Mouse (Mus musculus): ENCODE results near the gene Tnni2. TPM values are rescaled to one million over a fixed set of nuclear protein-coding genes. Genes with fewer than 3 reads are reported as not detected.

Tnni2 gene
- total and polyA plus RNA-seq, 2 experiments from 2014 or later: 8.9 TPM; not detected in 1

GRCm38 (mm10) chr7:142459299-142459691, 17.7 kb downstream of the Tnni2 start:
- no peaks in the 10 kb centered on the region for H3K9me3 ChIP-seq (replicated peaks; ENCODE audit: control insufficient read depth, low read length)
- peak overlapping the region; percentile 97 for H3K27ac ChIP-seq (ENCODE audit: low read depth)
- peaks cover 67% of the 10 kb centered on the region for H3K4me1 ChIP-seq (ENCODE audit: control insufficient read depth, insufficient read depth)
- DNase-seq (ENCODE audit: low spot score) (peak; percentile 86), ATAC-seq (ENCODE audit: insufficient read depth, low read depth) (peak; percentile 80)
- no peak for TF ChIP-seq CTCF (IDR thresholded peaks at IDR 0.05; ENCODE audit: low read depth)
- TF ChIP-seq EP300 (IDR thresholded peaks at IDR 0.05; ENCODE audit: low read depth): peak; percentile 97
- H3K36me3 ChIP-seq (replicated peaks; ENCODE audit: control insufficient read depth, insufficient read depth, low read length): no peaks in the 10 kb centered on the region
- H3K4me3 ChIP-seq (ENCODE audit: low read depth, low read length): no peak overlapping the region
- H3K27me3 ChIP-seq (ENCODE audit: control insufficient read depth, insufficient read depth, low read length): no peaks in the 10 kb centered on the region
- WGBS: 29% methylated on average over 2 of the region's 2 CpGs
- H3K9ac ChIP-seq (replicated peaks; ENCODE audit: low read depth, low read length): no peak overlapping the region
- H3K4me2 ChIP-seq (ENCODE audit: low read depth, low read length): no peak overlapping the region

GRCm38 (mm10) chr7:142460636-142461077, 19.0 kb downstream of the Tnni2 start, which contains the start of gene Lsp1:
Gene Lsp1, plus strand, starts transcription at chr7:142460809.
- H3K4me2 ChIP-seq (ENCODE audit: low read depth, low read length): peak within 1 kb of the TSS; percentile 37; the same call in 1 of the 2 replicates
- no peaks in the 10 kb centered on the region for H3K36me3 ChIP-seq (replicated peaks; ENCODE audit: control insufficient read depth, insufficient read depth, low read length)
- H3K9ac ChIP-seq (replicated peaks; ENCODE audit: low read depth, low read length): peak within 1 kb of the TSS; percentile 30; the same call in 1 of the 2 replicates
- H3K27me3 ChIP-seq (ENCODE audit: control insufficient read depth, insufficient read depth, low read length): no peaks in the 10 kb centered on the region
- H3K9me3 ChIP-seq (replicated peaks; ENCODE audit: control insufficient read depth, low read length): no peaks in the 10 kb centered on the region
- no peak for DNase-seq (ENCODE audit: low spot score)
- no peak for TF ChIP-seq EP300 (IDR thresholded peaks at IDR 0.05; ENCODE audit: low read depth)
- TF ChIP-seq CTCF (IDR thresholded peaks at IDR 0.05; ENCODE audit: low read depth): no peak
- ATAC-seq (ENCODE audit: insufficient read depth, low read depth): no peak
- peaks cover 67% of the 10 kb centered on the region for H3K4me1 ChIP-seq (ENCODE audit: control insufficient read depth, insufficient read depth)
- WGBS: 89% methylated on average over 7 of the region's 7 CpGs
- H3K4me3 ChIP-seq (ENCODE audit: low read depth, low read length): peak within 1 kb of the TSS; percentile 23; the same call in 1 of the 2 replicates
- peak within 1 kb of the TSS; percentile 97 for H3K27ac ChIP-seq (ENCODE audit: low read depth)

GRCm38 (mm10) chr7:142461446-142461845, 19.8 kb downstream of the Tnni2 start:
- DNase-seq (ENCODE audit: low spot score): no peak
- TF ChIP-seq EP300 (IDR thresholded peaks at IDR 0.05; ENCODE audit: low read depth) (no peak), CTCF (IDR thresholded peaks at IDR 0.05; ENCODE audit: low read depth) (no peak)
- Histone ChIP-seq H3K27me3 (ENCODE audit: control insufficient read depth, insufficient read depth, low read length) (no peaks in the 10 kb centered on the region), H3K4me1 (ENCODE audit: control insufficient read depth, insufficient read depth) (peaks cover 60% of the 10 kb centered on the region), H3K36me3 (replicated peaks; ENCODE audit: control insufficient read depth, insufficient read depth, low read length) (no peaks in the 10 kb centered on the region), H3K4me2 (ENCODE audit: low read depth, low read length) (peak overlapping the region; percentile 37; the same call in 1 of the 2 replicates), H3K27ac (ENCODE audit: low read depth) (peak overlapping the region; percentile 97; the same call in 1 of the 2 replicates), H3K9ac (replicated peaks; ENCODE audit: low read depth, low read length) (peak overlapping the region; percentile 30; the same call in 1 of the 2 replicates), H3K9me3 (replicated peaks; ENCODE audit: control insufficient read depth, low read length) (no peaks in the 10 kb centered on the region), H3K4me3 (ENCODE audit: low read depth, low read length) (peak overlapping the region; percentile 23; the same call in 1 of the 2 replicates)
- no peak for ATAC-seq (ENCODE audit: insufficient read depth, low read depth)
- WGBS: 86% methylated on average over 2 of the region's 2 CpGs

- WGBS: 57% methylated on average over 6 of the region's 6 CpGs
Observed at GRCm38 (mm10) chr7:142462190-142462589, 20.6 kb downstream of the Tnni2 start.

GRCm38 (mm10) chr7:142462594-142463078, 21.0 kb downstream of the Tnni2 start:
- 70% methylated on average over 4 of the region's 4 CpGs for WGBS
- DNase-seq (ENCODE audit: low spot score) (no peak), ATAC-seq (ENCODE audit: insufficient read depth, low read depth) (no peak)
- Histone ChIP-seq H3K27ac (ENCODE audit: low read depth) (peak overlapping the region; percentile 64), H3K4me1 (ENCODE audit: control insufficient read depth, insufficient read depth) (peaks cover 48% of the 10 kb centered on the region), H3K9me3 (replicated peaks; ENCODE audit: control insufficient read depth, low read length) (no peaks in the 10 kb centered on the region), H3K36me3 (replicated peaks; ENCODE audit: control insufficient read depth, insufficient read depth, low read length) (no peaks in the 10 kb centered on the region), H3K27me3 (ENCODE audit: control insufficient read depth, insufficient read depth, low read length) (no peaks in the 10 kb centered on the region), H3K4me2 (ENCODE audit: low read depth, low read length) (peak overlapping the region; percentile 37; the same call in 1 of the 2 replicates), H3K9ac (replicated peaks; ENCODE audit: low read depth, low read length) (peak overlapping the region; percentile 30; the same call in 1 of the 2 replicates), H3K4me3 (ENCODE audit: low read depth, low read length) (peak overlapping the region; percentile 23; the same call in 1 of the 2 replicates)
- TF ChIP-seq EP300 (IDR thresholded peaks at IDR 0.05; ENCODE audit: low read depth): no peak
- TF ChIP-seq CTCF (IDR thresholded peaks at IDR 0.05; ENCODE audit: low read depth): no peak

More at GRCm38 (mm10) chr7:142462190-142462589, 20.6 kb downstream of the Tnni2 start:
- Histone ChIP-seq H3K9me3 (replicated peaks; ENCODE audit: control insufficient read depth, low read length) (no peaks in the 10 kb centered on the region), H3K4me1 (ENCODE audit: control insufficient read depth, insufficient read depth) (peaks cover 52% of the 10 kb centered on the region), H3K27ac (ENCODE audit: low read depth) (peak overlapping the region; percentile 64), H3K9ac (replicated peaks; ENCODE audit: low read depth, low read length) (peak overlapping the region; percentile 30; the same call in 1 of the 2 replicates), H3K36me3 (replicated peaks; ENCODE audit: control insufficient read depth, insufficient read depth, low read length) (no peaks in the 10 kb centered on the region), H3K27me3 (ENCODE audit: control insufficient read depth, insufficient read depth, low read length) (no peaks in the 10 kb centered on the region), H3K4me2 (ENCODE audit: low read depth, low read length) (peak overlapping the region; percentile 37; the same call in 1 of the 2 replicates), H3K4me3 (ENCODE audit: low read depth, low read length) (peak overlapping the region; percentile 23; the same call in 1 of the 2 replicates)
- no peak for TF ChIP-seq CTCF (IDR thresholded peaks at IDR 0.05; ENCODE audit: low read depth)
- no peak for TF ChIP-seq EP300 (IDR thresholded peaks at IDR 0.05; ENCODE audit: low read depth)
- DNase-seq (ENCODE audit: low spot score) (no peak), ATAC-seq (ENCODE audit: insufficient read depth, low read depth) (0 out of 2 replicates have a peak, but pooled peaks have one; percentile 10)

Measured in heart, postnatal 0 days (tissue).